Mouse (Mus musculus): ENCODE data around the gene Gm20479.

DNA sequence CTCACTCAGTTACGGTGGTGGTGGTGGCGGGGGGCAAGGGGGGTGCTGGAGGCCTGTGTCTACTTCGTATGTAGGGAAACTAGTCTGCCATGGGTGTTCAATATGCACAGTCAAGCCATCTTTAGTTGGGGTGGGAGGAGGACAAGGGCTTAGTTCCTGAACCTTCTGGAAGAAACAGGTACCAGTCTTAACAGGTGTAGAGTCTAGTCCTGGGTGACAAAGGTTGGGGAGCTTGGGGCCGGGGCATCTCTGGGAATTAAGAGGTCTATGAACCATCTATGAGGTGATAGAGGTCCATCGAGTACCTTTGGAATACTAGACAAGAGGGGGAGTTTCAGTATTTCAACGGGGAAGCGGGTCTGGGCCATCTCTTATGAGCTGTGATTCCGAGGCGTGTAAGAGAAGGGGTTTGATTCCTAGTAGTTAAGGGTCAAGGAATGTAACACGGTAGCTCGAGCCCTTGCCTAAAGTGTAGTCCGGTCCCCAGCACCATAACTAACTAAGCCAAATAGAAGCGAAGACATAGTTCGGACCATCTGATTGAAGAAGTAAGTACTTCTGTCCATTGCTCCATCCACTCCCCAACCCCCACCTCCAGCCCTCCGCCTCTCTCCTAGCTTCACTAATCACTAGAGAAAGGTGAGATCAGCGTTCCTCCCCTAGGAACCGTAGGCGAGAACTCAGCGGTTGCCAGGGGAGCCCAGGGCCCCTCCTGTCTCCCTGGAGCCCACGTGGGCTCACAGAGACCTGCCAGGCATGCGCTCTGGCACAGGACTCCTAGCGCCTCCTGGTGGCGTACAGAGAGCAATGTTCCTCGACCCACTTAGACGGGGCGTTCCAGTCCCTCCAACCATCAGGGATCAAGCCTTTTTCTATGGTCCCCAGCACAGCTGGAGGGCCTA lies 40.1 kb upstream of the Gm20479 start:
- TF ChIP-seq CTCF (IDR thresholded peaks at IDR 0.05; ENCODE audit: insufficient read depth, low read length) = peak; percentile 62
- TF ChIP-seq POLR2A (IDR thresholded peaks at IDR 0.05; ENCODE audit: borderline replicate concordance, extremely low read depth, low read depth, low read length) = no peak
